Mouse (Mus musculus): ENCODE measurements at regions not wholly inside any gene's neighbourhood (a gene's known extent, or its start where the extent isn't known, plus 50 kb on each side); places are given as distances from the start of the nearest gene placed in this dataset.

DNA sequence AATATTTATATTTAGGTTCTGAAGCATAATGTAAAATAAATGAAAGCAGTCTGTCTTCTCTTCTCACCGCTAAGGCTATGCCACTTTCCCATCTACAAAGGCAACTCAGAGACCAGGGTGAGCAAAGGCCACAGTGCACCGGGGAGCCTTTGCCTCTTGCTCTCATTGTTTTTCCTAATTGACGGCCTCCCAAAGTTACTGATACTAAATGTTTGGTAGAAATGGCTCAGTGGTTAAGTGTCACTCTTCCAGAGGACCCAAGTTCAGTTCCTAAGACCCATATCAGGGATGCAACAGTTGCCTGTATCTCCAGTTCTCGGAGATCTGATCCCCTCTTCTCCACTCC lies 159.5 kb upstream of the Arl4c start:
- 75% methylated on average over 4 of the region's 4 CpGs for WGBS
- ATAC-seq, result no peak
- H3K27me3 ChIP-seq (replicated peaks; ENCODE audit: control insufficient read depth, insufficient read depth, low read length), result no peaks in the 10 kb centered on the region
- H3K27ac ChIP-seq (ENCODE audit: low read length), result no peak overlapping the region
- H3K9ac ChIP-seq (replicated peaks; ENCODE audit: low read depth, low read length), result no peak overlapping the region
- no peaks in the 10 kb centered on the region for H3K4me1 ChIP-seq (replicated peaks; ENCODE audit: control insufficient read depth, insufficient read depth, low read length)
- no peaks in the 10 kb centered on the region for H3K9me3 ChIP-seq (ENCODE audit: control insufficient read depth, low read length)
- no peak overlapping the region for H3K4me2 ChIP-seq (ENCODE audit: low read length)
- no peaks in the 10 kb centered on the region for H3K36me3 ChIP-seq (ENCODE audit: control insufficient read depth, insufficient read depth)
- no peak overlapping the region for H3K4me3 ChIP-seq (replicated peaks; ENCODE audit: low read length)

- Histone ChIP-seq H3K9ac (replicated peaks; ENCODE audit: low read depth, low read length) (no peak overlapping the region), H3K9me3 (ENCODE audit: control insufficient read depth, low read length) (no peaks in the 10 kb centered on the region), H3K4me2 (ENCODE audit: low read length) (no peak overlapping the region), H3K4me3 (replicated peaks; ENCODE audit: low read length) (no peak overlapping the region), H3K36me3 (ENCODE audit: control insufficient read depth, insufficient read depth) (no peaks in the 10 kb centered on the region), H3K27me3 (replicated peaks; ENCODE audit: control insufficient read depth, insufficient read depth, low read length) (no peaks in the 10 kb centered on the region), H3K4me1 (replicated peaks; ENCODE audit: control insufficient read depth, insufficient read depth, low read length) (no peaks in the 10 kb centered on the region), H3K27ac (ENCODE audit: low read length) (no peak overlapping the region)
- 54% methylated on average over 6 of the region's 6 CpGs for WGBS
- ATAC-seq, result no peak
These were observed 163.4 kb upstream of the Arl4c start for GRCm38 (mm10) chr1:88865436-88865835.

- 85% methylated on average over 2 of the region's 2 CpGs for WGBS
- H3K9ac ChIP-seq (replicated peaks; ENCODE audit: low read depth, low read length), result no peak overlapping the region
These were observed 164.6 kb upstream of the Arl4c start for GRCm38 (mm10) chr1:88866571-88866970.

DNA sequence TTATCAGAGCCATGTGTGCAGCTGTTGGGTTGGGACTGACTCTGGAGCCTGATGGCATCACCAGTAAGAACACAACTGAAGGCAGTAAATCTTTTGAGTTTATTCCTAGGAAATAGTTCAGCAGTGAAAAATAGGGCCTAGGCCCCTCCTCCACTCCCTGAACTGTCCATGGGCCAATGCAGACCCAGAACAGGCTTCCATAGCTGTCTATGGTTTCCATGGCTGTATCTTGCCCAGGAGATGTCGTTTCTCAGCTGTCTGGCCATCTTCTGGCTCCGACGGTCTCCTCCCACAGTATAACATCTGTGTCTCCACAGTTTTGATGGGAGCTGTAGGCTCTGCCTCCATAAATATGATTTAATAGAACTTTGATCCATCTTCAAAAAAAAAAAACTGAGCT lies 165.1 kb upstream of the Arl4c start:
- no peak for ATAC-seq
- H3K4me2 ChIP-seq (ENCODE audit: low read length), result no peak overlapping the region
- no peak overlapping the region for H3K9ac ChIP-seq (replicated peaks; ENCODE audit: low read depth, low read length)
- H3K36me3 ChIP-seq (ENCODE audit: control insufficient read depth, insufficient read depth), result no peaks in the 10 kb centered on the region
- 91% methylated on average over 3 of the region's 3 CpGs for WGBS
- no peaks in the 10 kb centered on the region for H3K9me3 ChIP-seq (ENCODE audit: control insufficient read depth, low read length)
- H3K27me3 ChIP-seq (replicated peaks; ENCODE audit: control insufficient read depth, insufficient read depth, low read length), result no peaks in the 10 kb centered on the region
- H3K4me3 ChIP-seq (replicated peaks; ENCODE audit: low read length), result no peak overlapping the region
- H3K27ac ChIP-seq (ENCODE audit: low read length), result no peak overlapping the region
- no peaks in the 10 kb centered on the region for H3K4me1 ChIP-seq (replicated peaks; ENCODE audit: control insufficient read depth, insufficient read depth, low read length)

More at GRCm38 (mm10) chr1:88866571-88866970, 164.6 kb upstream of the Arl4c start:
- Histone ChIP-seq H3K4me1 (replicated peaks; ENCODE audit: control insufficient read depth, insufficient read depth, low read length) (no peaks in the 10 kb centered on the region), H3K27me3 (replicated peaks; ENCODE audit: control insufficient read depth, insufficient read depth, low read length) (no peaks in the 10 kb centered on the region), H3K4me3 (replicated peaks; ENCODE audit: low read length) (no peak overlapping the region), H3K4me2 (ENCODE audit: low read length) (no peak overlapping the region), H3K27ac (ENCODE audit: low read length) (no peak overlapping the region), H3K36me3 (ENCODE audit: control insufficient read depth, insufficient read depth) (no peaks in the 10 kb centered on the region), H3K9me3 (ENCODE audit: control insufficient read depth, low read length) (no peaks in the 10 kb centered on the region)
- no peak for ATAC-seq

GRCm38 (mm10) chr1:88869885-88870284 lies 167.9 kb upstream of the Arl4c start:
- Histone ChIP-seq H3K9ac (replicated peaks; ENCODE audit: low read depth, low read length) (no peak overlapping the region), H3K27me3 (replicated peaks; ENCODE audit: control insufficient read depth, insufficient read depth, low read length) (no peaks in the 10 kb centered on the region), H3K4me2 (ENCODE audit: low read length) (no peak overlapping the region), H3K27ac (ENCODE audit: low read length) (no peak overlapping the region), H3K4me1 (replicated peaks; ENCODE audit: control insufficient read depth, insufficient read depth, low read length) (no peaks in the 10 kb centered on the region), H3K4me3 (replicated peaks; ENCODE audit: low read length) (no peak overlapping the region), H3K9me3 (ENCODE audit: control insufficient read depth, low read length) (no peaks in the 10 kb centered on the region), H3K36me3 (ENCODE audit: control insufficient read depth, insufficient read depth) (no peaks in the 10 kb centered on the region)
- ATAC-seq, result no peak
- WGBS, result 63% methylated on average over 4 of the region's 4 CpGs

- no peak for ATAC-seq
- H3K36me3 ChIP-seq (ENCODE audit: control insufficient read depth, insufficient read depth), result no peaks in the 10 kb centered on the region
- whole genome bisulfite sequencing, result 79% methylated on average over 6 of the region's 6 CpGs
- no peak overlapping the region for H3K9ac ChIP-seq (replicated peaks; ENCODE audit: low read depth, low read length)
- no peak overlapping the region for H3K4me2 ChIP-seq (ENCODE audit: low read length)
- no peaks in the 10 kb centered on the region for H3K27me3 ChIP-seq (replicated peaks; ENCODE audit: control insufficient read depth, insufficient read depth, low read length)
- H3K4me1 ChIP-seq (replicated peaks; ENCODE audit: control insufficient read depth, insufficient read depth, low read length), result no peaks in the 10 kb centered on the region
- no peaks in the 10 kb centered on the region for H3K9me3 ChIP-seq (ENCODE audit: control insufficient read depth, low read length)
- no peak overlapping the region for H3K27ac ChIP-seq (ENCODE audit: low read length)
- no peak overlapping the region for H3K4me3 ChIP-seq (replicated peaks; ENCODE audit: low read length)
These were observed 173.3 kb upstream of the Arl4c start for GRCm38 (mm10) chr1:88875356-88875755.

GRCm38 (mm10) chr1:88877441-88877840 lies 175.4 kb upstream of the Arl4c start:
- no peak for ATAC-seq
- Histone ChIP-seq H3K27me3 (replicated peaks; ENCODE audit: control insufficient read depth, insufficient read depth, low read length) (no peaks in the 10 kb centered on the region), H3K4me1 (replicated peaks; ENCODE audit: control insufficient read depth, insufficient read depth, low read length) (no peaks in the 10 kb centered on the region), H3K4me3 (replicated peaks; ENCODE audit: low read length) (no peak overlapping the region), H3K9ac (replicated peaks; ENCODE audit: low read depth, low read length) (no peak overlapping the region), H3K4me2 (ENCODE audit: low read length) (no peak overlapping the region), H3K27ac (ENCODE audit: low read length) (no peak overlapping the region), H3K9me3 (ENCODE audit: control insufficient read depth, low read length) (peaks cover under 1% of the 10 kb centered on the region; the same call in 1 of the 2 replicates), H3K36me3 (ENCODE audit: control insufficient read depth, insufficient read depth) (no peaks in the 10 kb centered on the region)
- 85% methylated on average over 11 of the region's 11 CpGs for WGBS

GRCm38 (mm10) chr1:88878831-88879230 lies 176.8 kb upstream of the Arl4c start:
- Histone ChIP-seq H3K4me1 (replicated peaks; ENCODE audit: control insufficient read depth, insufficient read depth, low read length) (no peaks in the 10 kb centered on the region), H3K27me3 (replicated peaks; ENCODE audit: control insufficient read depth, insufficient read depth, low read length) (no peaks in the 10 kb centered on the region), H3K9ac (replicated peaks; ENCODE audit: low read depth, low read length) (no peak overlapping the region), H3K9me3 (ENCODE audit: control insufficient read depth, low read length) (peaks cover 4% of the 10 kb centered on the region; the same call in 1 of the 2 replicates), H3K36me3 (ENCODE audit: control insufficient read depth, insufficient read depth) (no peaks in the 10 kb centered on the region), H3K4me2 (ENCODE audit: low read length) (no peak overlapping the region), H3K4me3 (replicated peaks; ENCODE audit: low read length) (no peak overlapping the region), H3K27ac (ENCODE audit: low read length) (no peak overlapping the region)
- ATAC-seq, result no peak
- WGBS, result 91% methylated on average over 10 of the region's 10 CpGs

GRCm38 (mm10) chr1:88879367-88879766 lies 177.3 kb upstream of the Arl4c start:
- 91% methylated on average over 5 of the region's 5 CpGs for WGBS

GRCm38 (mm10) chr1:88891041-88891440 lies 179.2 kb upstream of the Sh3bp4 start:
- ATAC-seq, result no peak
- no peak overlapping the region for H3K4me2 ChIP-seq (ENCODE audit: low read length)

More at GRCm38 (mm10) chr1:88879367-88879766, 177.3 kb upstream of the Arl4c start:
- Histone ChIP-seq H3K9ac (replicated peaks; ENCODE audit: low read depth, low read length) (no peak overlapping the region), H3K36me3 (ENCODE audit: control insufficient read depth, insufficient read depth) (no peaks in the 10 kb centered on the region), H3K4me2 (ENCODE audit: low read length) (no peak overlapping the region), H3K4me3 (replicated peaks; ENCODE audit: low read length) (no peak overlapping the region), H3K27ac (ENCODE audit: low read length) (no peak overlapping the region), H3K9me3 (ENCODE audit: control insufficient read depth, low read length) (peaks cover 4% of the 10 kb centered on the region; the same call in 1 of the 2 replicates), H3K4me1 (replicated peaks; ENCODE audit: control insufficient read depth, insufficient read depth, low read length) (no peaks in the 10 kb centered on the region), H3K27me3 (replicated peaks; ENCODE audit: control insufficient read depth, insufficient read depth, low read length) (no peaks in the 10 kb centered on the region)
- no peak for ATAC-seq

More at GRCm38 (mm10) chr1:88891041-88891440, 179.2 kb upstream of the Sh3bp4 start:
- no peaks in the 10 kb centered on the region for H3K36me3 ChIP-seq (ENCODE audit: control insufficient read depth, insufficient read depth)
- H3K27me3 ChIP-seq (replicated peaks; ENCODE audit: control insufficient read depth, insufficient read depth, low read length), result no peaks in the 10 kb centered on the region
- no peaks in the 10 kb centered on the region for H3K9me3 ChIP-seq (ENCODE audit: control insufficient read depth, low read length)
- no peaks in the 10 kb centered on the region for H3K4me1 ChIP-seq (replicated peaks; ENCODE audit: control insufficient read depth, insufficient read depth, low read length)
- 91% methylated on average over 4 of the region's 4 CpGs for WGBS
- H3K27ac ChIP-seq (ENCODE audit: low read length), result no peak overlapping the region
- no peak overlapping the region for H3K4me3 ChIP-seq (replicated peaks; ENCODE audit: low read length)
- H3K9ac ChIP-seq (replicated peaks; ENCODE audit: low read depth, low read length), result no peak overlapping the region
